Mouse (Mus musculus): ENCODE data around the gene Rps6kl1. TPM values are rescaled to one million over a fixed set of nuclear protein-coding genes. Genes with fewer than 3 reads are reported as not detected.

The Rps6kl1 gene
- total RNA-seq, 4 experiments from 2014 or later = 1.0 to 2.3 (median 1.8) TPM

DNA sequence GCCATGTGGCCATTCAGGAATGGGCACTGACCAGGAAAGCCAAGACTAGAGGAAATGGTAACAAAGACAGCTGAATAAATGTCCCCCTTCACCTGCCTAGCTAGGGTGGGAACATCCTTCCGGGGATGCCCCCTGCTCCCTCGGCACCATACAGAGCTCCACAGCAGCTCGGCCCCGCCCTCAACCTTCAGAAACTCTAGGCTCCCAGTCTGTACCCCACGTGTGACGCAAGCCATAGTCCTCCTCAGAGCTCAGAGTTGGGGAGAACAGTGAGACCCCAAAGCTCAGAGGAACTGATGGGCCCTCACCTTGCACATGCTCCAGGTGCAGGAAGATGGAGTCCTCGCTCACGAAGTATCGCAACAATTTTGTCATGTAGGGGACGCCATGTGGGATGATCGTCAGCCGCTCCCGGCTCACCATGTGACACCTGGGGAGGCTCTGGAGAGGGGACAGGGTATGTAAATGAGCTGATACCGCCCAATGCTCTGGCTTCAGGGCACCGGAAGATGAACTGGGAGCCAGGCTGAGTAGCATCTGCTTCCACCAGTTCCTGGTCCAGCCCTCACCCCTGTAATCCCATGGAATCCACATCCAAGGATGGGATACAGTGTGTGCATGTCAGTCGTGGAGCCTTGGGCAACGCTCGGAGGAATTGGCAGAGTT, 10.9 kb downstream of the Rps6kl1 start:
- DNase-seq = no peak

DNA sequence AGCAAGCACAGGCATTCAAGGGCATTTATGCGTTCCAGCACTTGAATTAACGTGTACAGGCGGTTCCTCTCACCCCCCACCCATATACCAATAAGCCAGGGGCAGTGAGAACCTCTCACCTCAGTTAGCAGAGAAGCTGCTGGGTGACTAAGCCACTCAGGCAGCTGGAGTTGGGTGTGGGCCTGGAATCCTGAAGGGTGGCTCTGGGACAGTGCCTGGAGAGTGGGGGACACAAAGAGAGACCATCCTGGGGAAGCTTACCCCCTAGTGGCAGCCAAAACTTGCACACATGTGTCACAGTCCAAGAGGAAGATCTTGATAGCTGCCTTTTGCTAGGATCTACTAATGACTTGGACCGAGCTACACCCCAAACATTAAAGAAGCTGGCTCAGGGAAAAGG, 14.4 kb downstream of the Rps6kl1 start:
- DNase-seq = no peak

DNA sequence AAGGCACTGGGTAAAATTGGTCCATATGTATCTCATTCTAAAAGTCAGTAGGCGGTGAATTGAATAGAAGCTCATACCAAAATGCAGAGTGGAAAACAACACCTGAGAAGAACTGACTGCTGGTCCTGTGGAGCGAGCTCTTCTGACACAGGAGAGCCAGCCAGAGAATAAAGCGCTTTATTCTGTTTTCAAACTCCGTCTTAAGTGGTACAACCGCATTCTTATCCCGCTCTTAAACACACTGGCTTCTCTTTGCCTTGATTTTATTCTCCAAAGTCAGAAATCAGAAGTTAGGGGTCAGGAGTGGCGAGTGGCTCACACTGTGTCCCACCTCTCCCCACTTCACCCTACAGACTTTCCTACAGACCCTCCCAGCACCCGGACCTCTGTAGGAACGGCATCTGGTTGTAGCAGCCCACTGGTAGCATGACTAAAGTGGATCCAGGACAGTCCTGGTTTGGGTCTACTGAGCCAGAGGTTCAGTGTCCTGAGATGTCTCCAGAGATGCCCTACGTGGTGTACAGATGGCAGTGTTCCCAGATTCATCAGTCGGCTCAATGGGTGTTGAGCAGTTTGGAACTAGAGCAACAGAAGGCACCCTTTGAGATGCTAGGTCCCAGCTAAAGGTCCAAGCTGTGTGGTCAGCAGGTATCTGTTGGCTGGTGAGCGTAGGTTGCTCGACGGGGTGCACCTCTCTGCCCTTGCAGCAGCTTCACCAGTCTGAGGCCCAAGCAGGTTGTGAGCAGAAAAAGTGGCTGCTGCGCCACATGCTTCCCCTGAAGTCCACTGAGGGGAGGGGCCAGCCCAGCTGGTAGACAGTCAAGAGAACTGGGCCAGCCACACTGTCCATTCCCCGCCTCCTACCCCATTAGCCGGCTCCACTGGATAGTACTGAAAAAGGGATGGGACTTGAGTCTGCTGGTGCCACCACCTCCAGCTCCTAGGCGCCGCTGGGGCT, 15.3 kb downstream of the Rps6kl1 start:
- DNase-seq = no peak

GRCm38 (mm10) chr12:85134043-85134794, 16.8 kb downstream of the Rps6kl1 start:
- no peak for DNase-seq

- no peak for DNase-seq
These were observed 19.7 kb downstream of the Rps6kl1 start for GRCm38 (mm10) chr12:85131361-85131760.

DNA sequence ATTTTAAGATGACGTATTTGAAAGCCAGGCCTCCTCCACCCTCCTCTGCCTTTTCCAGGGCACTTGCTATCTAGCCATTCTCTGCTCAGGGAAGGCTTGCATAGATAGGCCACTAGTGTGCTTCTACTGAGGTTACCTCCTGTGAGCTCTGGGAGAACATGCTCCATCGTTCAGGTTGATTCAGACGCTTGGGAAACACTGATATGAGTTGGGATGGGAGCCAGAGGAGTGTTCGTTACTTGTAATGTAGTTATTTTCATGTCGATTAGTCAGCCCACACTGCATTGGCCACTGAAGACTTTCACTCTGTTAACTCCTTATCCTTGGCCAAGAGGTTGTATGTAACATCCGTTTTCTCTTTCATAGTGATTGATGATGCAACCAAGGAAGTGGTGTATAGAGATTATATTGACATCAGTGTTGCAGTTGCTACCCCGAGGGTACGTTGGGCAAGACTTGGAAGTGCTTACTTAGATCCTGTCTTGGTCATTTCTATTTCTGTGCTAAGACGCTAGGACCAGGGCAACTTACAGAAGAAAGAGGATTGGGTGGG, 21.6 kb downstream of the Rps6kl1 start:
- DNase-seq = no peak

- DNase-seq = no peak
These were observed 24.0 kb downstream of the Rps6kl1 start for GRCm38 (mm10) chr12:85126986-85127603.

DNA sequence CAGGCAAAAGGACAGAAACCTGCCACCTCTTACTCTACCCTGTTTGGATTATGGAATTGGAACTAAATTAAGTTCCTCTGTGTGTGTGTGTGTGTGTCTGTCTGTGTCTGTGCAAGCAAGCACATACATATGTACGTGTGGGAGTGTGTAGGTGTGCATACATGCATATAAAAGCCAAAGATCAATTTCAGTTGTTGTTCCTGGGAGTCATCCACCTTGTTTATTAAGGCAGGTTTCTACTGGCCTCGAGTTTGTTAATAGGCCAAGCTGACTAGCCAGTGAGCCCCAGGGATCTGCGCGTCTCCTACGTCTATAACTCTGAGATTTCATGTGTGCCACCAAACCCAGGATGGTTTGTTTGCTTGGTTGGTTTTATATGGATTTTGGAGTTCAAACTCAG, 26.3 kb downstream of the Rps6kl1 start:
- no peak for DNase-seq

DNA sequence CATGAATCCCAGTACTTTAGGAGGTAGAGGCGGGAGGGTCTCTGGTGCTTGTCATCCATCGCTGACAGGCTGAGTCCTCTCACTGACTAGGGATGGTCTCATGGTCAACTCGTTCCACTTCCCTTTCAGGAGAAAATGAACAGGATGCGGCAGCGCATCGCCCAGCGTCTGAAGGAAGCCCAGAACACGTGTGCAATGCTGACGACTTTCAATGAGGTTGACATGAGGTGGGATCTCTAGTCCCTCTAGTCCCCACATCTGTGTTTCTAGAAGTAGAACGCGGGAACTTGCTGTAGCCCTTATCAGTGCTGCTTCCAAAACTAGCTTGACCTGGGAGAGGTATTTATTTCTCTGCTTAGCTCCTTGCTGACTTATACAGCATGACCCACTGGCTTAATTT, 27.4 kb downstream of the Rps6kl1 start:
- no peak for DNase-seq

DNA sequence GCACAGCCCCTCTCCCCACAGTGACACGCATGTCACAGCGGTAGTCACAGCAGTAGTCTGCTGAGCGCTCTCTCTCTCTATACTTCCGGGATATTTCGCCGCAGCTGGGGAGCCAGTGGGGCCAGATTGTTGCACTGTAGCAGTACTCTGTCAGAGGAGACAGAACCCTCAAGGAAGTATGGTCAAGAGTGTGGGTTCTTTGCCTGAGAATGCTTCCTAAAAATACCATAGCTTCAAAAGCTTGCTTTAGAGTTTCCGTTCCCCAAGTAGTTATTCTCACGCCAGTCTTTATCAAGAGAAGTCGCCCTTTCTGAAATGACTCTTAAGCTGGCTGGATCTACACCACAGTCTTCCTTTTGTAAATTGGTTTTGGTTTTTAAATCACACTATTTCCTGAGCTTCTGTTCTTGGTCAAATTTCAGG, 27.9 kb downstream of the Rps6kl1 start:
- no peak for DNase-seq

DNA sequence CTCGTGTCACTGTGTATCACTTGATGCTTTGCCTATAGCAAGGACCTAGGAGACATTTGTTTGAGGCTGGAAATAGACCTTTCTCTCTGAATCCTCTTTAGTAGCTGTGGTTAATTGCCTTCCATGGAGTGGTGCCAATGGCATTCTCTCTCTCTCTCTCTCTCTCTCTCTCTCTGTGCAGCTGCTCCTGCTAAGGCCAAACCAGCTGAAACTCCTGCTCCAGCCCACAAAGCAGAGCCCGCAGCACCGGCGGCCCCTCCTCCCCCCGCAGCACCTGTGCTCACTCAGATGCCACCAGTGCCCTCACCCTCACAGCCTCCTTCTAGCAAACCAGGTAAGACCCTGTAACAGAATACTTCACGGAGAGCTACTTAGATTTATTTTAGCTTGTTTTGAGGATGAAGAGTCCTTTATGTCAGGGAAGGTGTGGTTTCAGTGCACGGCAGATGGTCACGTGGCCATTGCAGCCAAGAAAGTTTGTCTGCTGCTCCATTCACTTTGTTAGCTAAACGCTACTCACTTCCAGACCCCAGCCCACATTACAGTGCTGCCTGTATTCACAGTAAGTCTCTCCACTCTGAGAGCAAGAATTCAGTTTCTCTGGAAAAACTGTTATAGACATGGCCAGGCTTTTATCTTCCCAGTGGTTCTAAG, 29.1 kb downstream of the Rps6kl1 start:
- DNase-seq = no peak

- DNase-seq = no peak
These were observed 35.4 kb downstream of the Rps6kl1 start for GRCm38 (mm10) chr12:85115678-85116077.

GRCm38 (mm10) chr12:85113917-85114316, 37.1 kb downstream of the Rps6kl1 start:
- DNase-seq = no peak

GRCm38 (mm10) chr12:85113337-85113736, 37.7 kb downstream of the Rps6kl1 start:
- DNase-seq = no peak

DNA sequence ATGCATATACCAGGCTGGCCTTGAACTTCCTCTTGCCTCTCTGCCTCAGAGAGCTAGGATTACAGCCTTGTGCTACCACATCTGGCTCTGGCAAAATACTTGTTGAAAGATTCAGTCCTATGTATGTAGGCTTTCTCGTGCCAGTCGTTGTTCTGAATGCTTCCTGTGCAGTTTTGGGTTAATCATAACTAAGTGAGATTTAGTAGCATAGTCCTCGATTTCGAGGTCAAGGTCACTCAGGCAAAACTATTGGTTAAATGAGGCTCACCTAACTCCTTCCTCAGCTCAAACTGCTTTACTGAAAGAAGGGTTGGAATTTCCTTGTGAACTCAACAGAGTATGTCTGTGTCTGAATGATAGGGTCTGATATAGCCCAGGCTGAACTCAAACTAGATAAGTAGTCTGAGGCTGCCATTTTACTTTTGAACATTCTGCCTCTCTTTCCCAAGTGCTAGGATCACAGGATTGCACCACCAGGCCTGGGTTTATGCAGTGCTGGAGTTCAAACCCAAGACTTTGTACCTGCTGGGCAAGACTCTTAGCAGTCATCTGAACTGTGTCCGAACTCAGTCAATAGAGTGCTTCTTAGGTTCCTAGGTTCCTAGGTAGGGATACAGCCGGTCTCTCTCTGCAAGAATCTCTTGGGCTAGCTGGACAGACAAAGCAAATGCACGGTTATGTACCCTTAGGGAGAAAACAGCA, 38.4 kb downstream of the Rps6kl1 start:
- DNase-seq = no peak

GRCm38 (mm10) chr12:85110698-85111592, 40.1 kb downstream of the Rps6kl1 start, which contains the start of the genes Prox2 and Dlst:
Prox2 (minus strand) TSS chr12:85110759.
Dlst (plus strand) TSS chr12:85110833.
- peak; percentile 76 for DNase-seq

DNA sequence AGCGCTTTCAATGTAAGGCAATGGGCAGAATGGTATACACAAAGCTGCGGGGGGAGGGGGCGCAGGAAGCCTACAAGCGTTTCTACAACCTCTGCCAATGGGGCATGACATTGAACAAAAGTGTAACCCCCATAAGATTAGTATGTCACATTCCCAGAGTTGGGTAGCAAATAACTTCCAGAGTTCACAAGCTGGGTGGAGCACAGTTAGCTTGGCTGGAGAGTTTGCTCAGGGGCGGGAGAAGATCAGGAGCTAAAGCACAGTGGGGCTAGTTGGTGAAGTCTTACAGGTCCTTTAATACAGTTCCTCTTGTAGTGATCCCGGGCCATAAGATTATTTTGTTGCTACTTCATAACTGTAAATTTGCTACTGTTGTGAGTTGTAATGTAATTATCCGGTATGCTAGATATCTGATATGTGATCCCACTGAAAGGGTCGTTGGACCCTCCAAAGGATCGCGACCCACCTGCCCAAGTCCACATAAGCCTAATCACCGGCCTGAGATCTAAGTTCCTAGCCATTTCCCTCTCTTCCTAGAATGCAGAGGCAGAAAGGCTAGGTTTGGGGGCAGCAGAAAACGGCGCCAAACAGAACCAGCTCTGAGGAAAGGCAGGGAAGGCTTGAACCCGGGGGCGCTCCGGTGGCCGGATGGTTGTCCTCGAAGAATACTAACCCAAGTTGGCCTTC, 40.9 kb downstream of the Rps6kl1 start:
- DNase-seq = no peak

DNA sequence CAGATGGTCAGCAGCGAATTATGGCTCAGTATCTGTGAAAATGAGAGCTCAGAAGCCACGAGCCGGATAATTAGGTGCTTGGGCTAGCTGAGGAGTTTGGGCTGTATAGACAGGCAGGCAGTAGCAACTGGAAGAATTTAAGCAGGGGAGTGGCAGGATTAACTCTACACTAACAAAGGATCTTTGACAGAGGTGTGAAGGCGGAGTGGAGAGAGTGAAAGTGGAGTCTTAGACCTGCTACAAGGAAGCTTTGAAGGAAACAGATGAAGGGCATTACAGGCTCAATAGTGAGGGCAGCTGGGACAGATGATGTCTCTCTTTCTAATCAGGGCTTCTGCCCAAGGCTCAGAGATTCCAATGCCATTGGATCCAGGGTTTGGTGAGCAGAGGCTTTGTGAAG, 41.6 kb downstream of the Rps6kl1 start:
- DNase-seq = no peak

DNA sequence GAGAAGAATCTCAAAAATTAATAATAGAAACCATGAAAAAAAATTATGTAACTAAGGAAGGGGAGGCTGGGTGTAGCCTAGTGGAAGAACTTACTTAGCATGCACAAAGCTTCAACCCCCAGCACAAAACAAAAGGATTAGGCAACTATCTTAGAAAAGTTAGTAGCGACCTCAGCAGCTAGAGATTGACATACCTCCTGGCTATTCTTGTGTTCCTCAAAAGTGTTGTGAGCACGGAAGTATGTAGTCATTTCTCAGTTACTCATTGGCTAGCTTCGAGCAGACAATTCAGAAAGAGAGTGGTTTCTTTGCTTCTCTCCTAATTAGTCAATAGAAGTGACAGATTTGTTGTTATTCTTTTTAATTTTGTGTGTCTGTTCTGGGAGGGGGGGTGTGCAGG, 42.4 kb downstream of the Rps6kl1 start:
- DNase-seq = no peak
